18 mouse cellular contexts compared by ENCODE assay signal in the genomic region with DNA sequence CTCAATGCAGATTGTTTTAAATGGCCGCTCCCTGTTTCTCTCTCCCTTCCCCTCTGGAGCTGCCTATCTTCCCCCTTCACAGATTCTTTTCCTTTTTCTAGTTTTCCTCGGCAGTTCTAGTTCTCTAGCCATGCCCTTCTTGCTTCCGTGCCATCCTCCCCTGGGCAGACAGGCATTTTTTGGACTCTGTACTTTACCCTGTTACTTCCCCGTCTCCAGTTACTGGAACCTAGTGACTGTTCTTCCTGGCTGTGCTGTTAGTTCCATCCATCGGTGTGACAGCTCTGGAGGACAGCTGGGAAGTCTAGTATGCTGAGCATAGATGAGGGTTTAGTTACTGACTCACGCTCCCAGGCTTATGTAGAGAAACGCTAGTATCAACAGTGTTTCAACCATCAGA.
"Had no signal": no experiment of that assay in that cellular context is flagged by ENCODE, and none has a peak within 500 bp of the region (broad histone marks: within the 10 kb centered on the region; RNA-seq: fewer than 3 reads in every experiment).

No protein-coding gene starts in this region.

- H3K27ac ChIP-seq: kidney, postnatal 0 days; left cerebral cortex, adult 2 months; limb, embryonic 12.5 days; limb, embryonic 15.5 days; liver, embryonic 12.5 days; liver, embryonic 15.5 days; stomach, postnatal 0 days had no signal

- DNase-seq: layer of hippocampus, postnatal 36 days; lung, adult 2 months; lung, postnatal 14 days; lung, postnatal 4 days; midbrain, embryonic 14.5 days; right cerebral cortex, adult 18-20 months; right cerebral cortex, postnatal 14 days; right cerebral cortex, postnatal 4 days; thymus, adult 2 months; thymus, postnatal 14 days; thymus, postnatal 4 days had no signal

- H3K4me1 ChIP-seq: limb, embryonic 12.5 days; limb, embryonic 15.5 days; liver, embryonic 12.5 days; liver, embryonic 15.5 days had no signal

- H3K4me3 ChIP-seq: left cerebral cortex, adult 2 months; limb, embryonic 12.5 days; limb, embryonic 15.5 days; liver, embryonic 12.5 days; liver, embryonic 15.5 days had no signal

- H3K36me3 ChIP-seq: liver, embryonic 12.5 days; liver, embryonic 15.5 days had no signal

- H3K27me3 ChIP-seq: limb, embryonic 12.5 days; limb, embryonic 15.5 days; liver, embryonic 12.5 days; liver, embryonic 15.5 days had no signal
